Mouse (Mus musculus) stomach, postnatal 0 days (tissue): ENCODE measurements around the gene Ugt1a10. TPM values are rescaled to one million over a fixed set of nuclear protein-coding genes. Genes with fewer than 3 reads are reported as not detected.

ENCODE experiments used
- ATAC-seq: fragments of 200-750 bp; cut with Nextera tagmentation; 2 replicates; pipeline ENCODE4 v1.8.0; 2017; ENCODE audit not compliant: low FRiP score, low TSS enrichment
- DNase-seq: peaks from one replicate; pipeline ENCODE4 v3.0.0-alpha.2; 2016; ENCODE audit warnings: low spot score
- H3K27ac ChIP-seq: fragments of 300-500 bp; sonication (generic); replicated peaks from 2 replicates; pipeline ENCODE4 v1.5.1; 2014; ENCODE audit warnings: mild to moderate bottlenecking, control low read depth
- H3K27me3 ChIP-seq: fragments of 300-500 bp; sonication (generic); 2 replicates; pipeline ENCODE4 v1.6.1; 2014; ENCODE audit warnings: low read length; ENCODE audit not compliant: control insufficient read depth, insufficient read depth
- H3K36me3 ChIP-seq: fragments of 300-500 bp; sonication (generic); 2 replicates; pipeline ENCODE4 v1.6.1; 2014; ENCODE audit warnings: low read length, mixed read lengths; ENCODE audit not compliant: control insufficient read depth, insufficient read depth
- H3K4me1 ChIP-seq: fragments of 300-500 bp; sonication (generic); replicated peaks from 2 replicates; pipeline ENCODE4 v1.6.1; 2014; ENCODE audit warnings: antibody characterized with exemption; ENCODE audit not compliant: control insufficient read depth, insufficient read depth
- H3K4me2 ChIP-seq: fragments of 300-500 bp; sonication (generic); replicated peaks from 2 replicates; pipeline ENCODE4 v1.6.1; 2014; ENCODE audit warnings: low read depth, mild to moderate bottlenecking, control low read depth, moderate library complexity
- H3K4me3 ChIP-seq: fragments of 300-500 bp; sonication (generic); 2 replicates; pipeline ENCODE4 v1.5.1; 2014; ENCODE audit warnings: low read depth, low read length, control low read depth
- H3K9ac ChIP-seq: fragments of 300-500 bp; sonication (generic); 2 replicates; pipeline ENCODE4 v1.6.1; 2014; ENCODE audit warnings: mild to moderate bottlenecking, low read length, control low read depth, mixed read lengths
- H3K9me3 ChIP-seq: fragments of 300-500 bp; sonication (generic); 2 replicates; pipeline ENCODE4 v1.6.1; 2016; ENCODE audit warnings: low read length; ENCODE audit not compliant: control insufficient read depth
- CTCF ChIP-seq: IDR thresholded peaks from 2 replicates; pipeline ENCODE4 v1.5.1; 2016; ENCODE audit warnings: antibody characterized with exemption, low read depth, mild to moderate bottlenecking, moderate library complexity
- EP300 ChIP-seq: optimal IDR thresholded peaks from 2 replicates; pipeline ENCODE3; 2016; ENCODE audit warnings: antibody characterized with exemption
- WGBS: fragments of 180-500 bp; shearing (Covaris S2); extraction: QIAGEN DNeasy Blood & Tissue Kit; methylation state at CpG from one replicate; pipeline ENCODE4 v1.1.7; 2014; 5-methylcytosine and 5-hydroxymethylcytosine counted together
- polyA plus RNA-seq: library from polyadenylated mRNA; unstranded; fragments of >200 nt; fragmentation: Nextera tagmentation; extraction: Ambion mirVana; gene quantifications from 2 replicates; pipeline ENCODE4 v1.2.1, GENCODE M21; 2015

The Ugt1a10 gene
- polyA plus RNA-seq, 1 experiment from 2014 or later, result not detected

GRCm38 (mm10) chr1:88229566-88229965, 174.4 kb downstream of the Ugt1a10 start:
- DNase-seq, result peak; percentile 36
- Histone ChIP-seq H3K4me2 (no peak overlapping the region), H3K36me3 (no peaks in the 10 kb centered on the region), H3K27me3 (no peaks in the 10 kb centered on the region), H3K4me1 (no peaks in the 10 kb centered on the region), H3K9ac (no peak overlapping the region), H3K4me3 (no peak overlapping the region), H3K9me3 (peaks cover 40% of the 10 kb centered on the region), H3K27ac (no peak overlapping the region)
- TF ChIP-seq EP300, result no peak
- no peak for TF ChIP-seq CTCF
- no peak for ATAC-seq
- 76% methylated on average over 3 of the region's 3 CpGs for WGBS

- ATAC-seq (no peak), DNase-seq (no peak)
- Histone ChIP-seq H3K4me2 (no peak overlapping the region), H3K4me3 (no peak overlapping the region), H3K27ac (no peak overlapping the region), H3K9ac (no peak overlapping the region), H3K27me3 (no peaks in the 10 kb centered on the region), H3K4me1 (no peaks in the 10 kb centered on the region), H3K9me3 (peaks cover 44% of the 10 kb centered on the region), H3K36me3 (no peaks in the 10 kb centered on the region)
- WGBS, result 86% methylated on average over 5 of the region's 5 CpGs
- TF ChIP-seq EP300, result no peak
- TF ChIP-seq CTCF, result no peak
Observed at GRCm38 (mm10) chr1:88229986-88230385, 174.8 kb downstream of the Ugt1a10 start.

GRCm38 (mm10) chr1:88230421-88230820, 175.2 kb downstream of the Ugt1a10 start:
- H3K36me3 ChIP-seq, result no peaks in the 10 kb centered on the region
- no peak overlapping the region for H3K4me2 ChIP-seq
- TF ChIP-seq EP300 (no peak), CTCF (no peak)
- no peak overlapping the region for H3K9ac ChIP-seq
- H3K9me3 ChIP-seq, result peaks cover 48% of the 10 kb centered on the region
- DNase-seq, result peak; percentile 30
- H3K4me1 ChIP-seq, result no peaks in the 10 kb centered on the region
- no peak for ATAC-seq
- H3K4me3 ChIP-seq, result no peak overlapping the region
- no peaks in the 10 kb centered on the region for H3K27me3 ChIP-seq
- WGBS, result 70% methylated on average over 7 of the region's 7 CpGs
- no peak overlapping the region for H3K27ac ChIP-seq

- H3K4me3 ChIP-seq, result no peak overlapping the region
- WGBS, result 71% methylated on average over 6 of the region's 6 CpGs
- H3K27me3 ChIP-seq, result no peaks in the 10 kb centered on the region
- no peaks in the 10 kb centered on the region for H3K4me1 ChIP-seq
- ATAC-seq, result no peak
- no peak overlapping the region for H3K4me2 ChIP-seq
- DNase-seq, result peak; percentile 20
- no peak overlapping the region for H3K27ac ChIP-seq
- no peaks in the 10 kb centered on the region for H3K36me3 ChIP-seq
- H3K9me3 ChIP-seq, result peaks cover 51% of the 10 kb centered on the region
- TF ChIP-seq CTCF (no peak), EP300 (no peak)
- H3K9ac ChIP-seq, result no peak overlapping the region
Observed at GRCm38 (mm10) chr1:88230981-88231802, 176.0 kb downstream of the Ugt1a10 start.

GRCm38 (mm10) chr1:88231803-88232499, 176.8 kb downstream of the Ugt1a10 start:
- H3K9me3 ChIP-seq, result peaks cover 51% of the 10 kb centered on the region
- ATAC-seq, result no peak

More at GRCm38 (mm10) chr1:88231803-88232499, 176.8 kb downstream of the Ugt1a10 start:
- whole genome bisulfite sequencing, result 65% methylated on average over 7 of the region's 7 CpGs
- H3K27ac ChIP-seq, result no peak overlapping the region
- no peak overlapping the region for H3K4me3 ChIP-seq
- TF ChIP-seq EP300 (no peak), CTCF (no peak)
- peak; percentile 31 for DNase-seq
- no peak overlapping the region for H3K4me2 ChIP-seq
- no peaks in the 10 kb centered on the region for H3K36me3 ChIP-seq
- H3K27me3 ChIP-seq, result no peaks in the 10 kb centered on the region
- no peak overlapping the region for H3K9ac ChIP-seq
- no peaks in the 10 kb centered on the region for H3K4me1 ChIP-seq
